Mouse (Mus musculus): ENCODE results near the gene Ppp6r1.

The Ppp6r1 gene

GRCm38 (mm10) chr7:4657521-4658127 lies 1.2 kb downstream of the Ppp6r1 start:
- no peak for DNase-seq (ENCODE audit: low spot score)

- no peak for DNase-seq (ENCODE audit: low spot score)
Measured at GRCm38 (mm10) chr7:4656818-4657217, 2.0 kb downstream of the Ppp6r1 start.

DNA sequence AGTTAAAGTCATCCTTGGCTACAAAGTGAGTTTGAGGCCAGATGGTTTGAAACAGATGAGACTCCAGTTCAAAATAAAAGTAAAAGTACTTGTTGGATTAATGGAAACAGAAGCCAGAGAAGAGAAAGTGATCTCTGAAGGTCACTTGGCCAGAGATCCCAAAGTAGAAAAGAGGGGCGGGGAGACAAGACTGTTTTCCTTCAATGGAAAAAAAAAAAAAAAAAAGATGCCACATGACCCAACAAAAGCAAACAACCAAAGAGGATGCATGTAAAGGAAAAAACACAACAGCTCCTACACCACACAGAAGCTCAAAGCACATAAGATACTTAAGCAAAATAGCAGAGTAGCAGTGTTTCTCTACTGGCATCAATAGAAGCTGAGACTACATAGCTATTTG lies 2.9 kb downstream of the Ppp6r1 start:
- no peak for DNase-seq (ENCODE audit: low spot score)

- no peak for DNase-seq (ENCODE audit: low spot score)
Measured at GRCm38 (mm10) chr7:4655393-4655792, 3.4 kb downstream of the Ppp6r1 start.

DNA sequence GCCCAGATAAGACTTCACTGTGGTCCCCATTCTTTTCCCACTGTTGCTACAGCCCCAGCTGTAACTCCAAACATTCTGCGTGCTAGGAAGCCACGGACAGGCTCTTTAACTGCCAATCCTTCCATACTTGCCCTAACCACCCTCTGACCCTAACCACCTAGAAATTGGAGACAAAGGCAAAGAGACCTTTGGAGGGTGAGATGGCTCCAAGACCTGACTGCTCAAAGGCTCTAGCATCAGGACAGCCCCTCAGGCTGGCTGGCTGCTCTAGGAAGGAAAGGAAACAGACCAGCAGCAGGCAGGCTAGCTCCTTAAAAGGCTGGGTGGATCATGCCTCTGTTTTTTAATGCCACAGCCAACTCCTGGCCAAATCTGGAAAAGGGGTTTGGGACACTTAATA lies 4.6 kb downstream of the Ppp6r1 start:
- DNase-seq (ENCODE audit: low spot score), result no peak

DNA sequence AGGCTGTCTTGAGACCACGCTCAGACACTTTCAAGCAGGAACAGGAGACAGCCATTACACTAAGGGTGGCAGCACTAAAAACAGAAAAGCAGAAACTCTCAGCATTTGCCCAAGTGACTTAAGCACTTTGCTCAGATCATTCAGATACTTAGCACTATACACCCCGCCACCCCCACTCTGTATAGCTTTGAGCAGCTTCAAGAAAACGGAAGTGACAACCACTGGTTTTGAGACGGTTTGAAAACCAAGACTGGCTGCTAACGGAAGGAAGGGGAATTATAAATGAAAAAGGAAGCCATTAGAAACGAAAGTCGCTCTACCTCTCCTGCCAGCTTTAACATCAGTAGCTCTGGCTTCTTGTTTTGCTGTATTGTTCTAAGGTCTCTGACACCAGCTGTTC lies 5.0 kb downstream of the Ppp6r1 start:
- peak; percentile 45 for DNase-seq (ENCODE audit: low spot score)

GRCm38 (mm10) chr7:4653351-4653750 lies 5.5 kb downstream of the Ppp6r1 start:
- DNase-seq (ENCODE audit: low spot score), result no peak

GRCm38 (mm10) chr7:4652726-4653125 lies 6.1 kb downstream of the Ppp6r1 start:
- no peak for DNase-seq (ENCODE audit: low spot score)

- DNase-seq (ENCODE audit: low spot score), result no peak
Measured at GRCm38 (mm10) chr7:4651581-4651980, 7.2 kb downstream of the Ppp6r1 start.

- DNase-seq (ENCODE audit: low spot score), result no peak
Measured at GRCm38 (mm10) chr7:4647992-4648391, 10.8 kb downstream of the Ppp6r1 start.

DNA sequence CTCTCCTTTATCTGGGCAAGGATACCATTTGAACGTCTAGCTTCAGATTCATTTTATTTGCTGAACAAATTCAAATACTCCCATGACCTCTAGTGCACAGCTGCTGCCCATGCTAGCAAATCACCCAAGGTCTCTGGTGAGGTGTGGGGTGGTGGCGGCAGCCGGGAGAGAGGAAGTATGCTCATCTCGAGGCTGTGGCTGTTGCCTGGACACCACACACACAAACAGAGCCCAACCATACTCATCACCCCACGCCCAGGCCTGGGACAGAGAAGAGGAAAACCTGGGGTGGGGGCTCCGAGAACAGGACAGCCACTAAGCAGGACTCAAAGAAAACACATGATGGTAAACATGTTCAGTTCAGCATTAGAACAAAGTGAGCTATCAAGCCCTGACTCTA lies 11.5 kb downstream of the Ppp6r1 start:
- DNase-seq (ENCODE audit: low spot score), result peak; percentile 37

GRCm38 (mm10) chr7:4646806-4647205 lies 12.0 kb downstream of the Ppp6r1 start:
- DNase-seq (ENCODE audit: low spot score), result no peak

- DNase-seq (ENCODE audit: low spot score), result no peak
Measured at GRCm38 (mm10) chr7:4643225-4643624, 15.6 kb downstream of the Ppp6r1 start.

DNA sequence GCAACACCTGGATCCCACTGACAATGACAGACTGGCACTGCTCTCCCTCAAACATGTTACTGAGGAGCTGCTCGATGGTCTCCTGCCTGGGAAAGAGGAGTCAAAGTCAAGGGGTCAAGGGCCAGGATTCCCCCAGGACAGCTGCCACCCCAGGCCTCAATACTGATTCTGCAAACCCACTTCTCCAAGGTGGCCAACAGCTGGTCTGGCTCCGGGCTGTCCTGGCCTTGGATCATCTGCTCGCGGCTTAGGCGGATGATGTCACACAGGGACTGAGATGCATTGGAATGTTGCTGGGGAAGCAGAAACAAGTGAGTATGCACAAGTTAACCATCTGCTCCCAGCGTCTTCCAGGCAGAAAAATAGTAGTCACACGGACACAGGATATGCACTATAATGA lies 16.9 kb downstream of the Ppp6r1 start:
- DNase-seq (ENCODE audit: low spot score), result no peak

DNA sequence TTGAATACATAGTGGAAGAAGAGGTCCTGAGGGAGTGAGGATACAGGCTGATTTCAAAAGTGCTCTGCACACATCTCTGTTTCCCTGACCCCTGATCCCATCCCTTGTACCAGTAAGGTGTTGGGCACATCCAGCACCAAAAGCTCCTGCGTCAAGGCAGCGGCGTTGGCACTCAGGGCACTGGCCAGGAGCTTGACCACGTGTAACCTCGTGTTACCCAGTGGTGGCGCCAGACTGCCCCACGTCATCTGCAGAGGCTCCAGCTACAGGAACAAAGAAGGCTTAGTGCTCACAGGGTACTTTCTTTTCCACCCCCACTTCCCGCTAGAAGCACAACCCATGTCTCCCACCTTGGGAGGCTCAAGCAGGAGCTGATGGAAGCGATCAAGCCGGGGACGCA lies 17.7 kb downstream of the Ppp6r1 start:
- no peak for DNase-seq (ENCODE audit: low spot score)

GRCm38 (mm10) chr7:4636179-4636578 lies 22.6 kb downstream of the Ppp6r1 start:
- no peak for DNase-seq (ENCODE audit: low spot score)

GRCm38 (mm10) chr7:4631031-4631430 lies 27.8 kb downstream of the Ppp6r1 start, which contains the start of gene Tmem86b:
Gene Tmem86b, minus strand, starts transcription at chr7:4631422.
- DNase-seq (ENCODE audit: low spot score), result peak; percentile 49

DNA sequence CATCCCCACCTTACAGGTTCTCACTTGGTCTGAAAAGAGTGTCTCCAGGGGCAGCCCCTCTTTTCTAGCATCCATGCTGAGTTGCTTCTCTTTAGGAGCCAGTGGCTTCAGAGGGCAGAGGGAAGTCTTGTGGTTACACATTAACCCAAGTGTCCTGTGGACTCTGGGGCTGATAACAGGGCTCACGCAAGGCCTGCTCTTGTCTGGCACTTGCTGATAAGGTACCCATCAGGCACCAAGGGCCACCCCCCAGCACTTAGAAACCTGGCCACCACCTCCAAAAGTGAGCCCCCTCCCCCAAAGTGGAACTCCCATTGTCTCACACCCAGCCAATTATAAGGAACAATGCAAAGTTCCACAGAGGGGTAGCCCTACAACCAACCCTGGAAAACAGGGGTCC lies 28.6 kb downstream of the Ppp6r1 start:
- DNase-seq (ENCODE audit: low spot score), result peak; percentile 59

DNA sequence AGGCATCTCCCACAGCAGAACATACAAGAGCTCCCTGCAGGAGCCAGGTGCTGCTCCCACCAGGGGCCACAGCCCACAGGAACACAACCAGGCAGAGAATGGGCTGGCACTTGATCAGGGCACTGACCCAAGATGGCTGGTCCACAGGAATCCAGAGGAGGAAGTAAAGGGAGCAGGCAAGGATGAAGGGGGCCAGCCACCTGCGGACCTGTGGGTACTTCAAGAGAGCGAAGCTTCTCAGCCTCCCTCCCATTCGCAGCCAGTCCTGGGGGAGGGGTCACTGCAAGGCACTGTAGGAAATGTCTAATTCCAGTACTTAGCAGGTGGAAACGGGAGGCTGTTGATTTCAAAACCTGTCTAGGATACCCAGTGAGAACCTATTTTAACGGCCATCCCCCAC lies 29.2 kb downstream of the Ppp6r1 start:
- DNase-seq (ENCODE audit: low spot score), result no peak

GRCm38 (mm10) chr7:4625928-4626327 lies 32.9 kb downstream of the Ppp6r1 start:
- DNase-seq (ENCODE audit: low spot score), result no peak

DNA sequence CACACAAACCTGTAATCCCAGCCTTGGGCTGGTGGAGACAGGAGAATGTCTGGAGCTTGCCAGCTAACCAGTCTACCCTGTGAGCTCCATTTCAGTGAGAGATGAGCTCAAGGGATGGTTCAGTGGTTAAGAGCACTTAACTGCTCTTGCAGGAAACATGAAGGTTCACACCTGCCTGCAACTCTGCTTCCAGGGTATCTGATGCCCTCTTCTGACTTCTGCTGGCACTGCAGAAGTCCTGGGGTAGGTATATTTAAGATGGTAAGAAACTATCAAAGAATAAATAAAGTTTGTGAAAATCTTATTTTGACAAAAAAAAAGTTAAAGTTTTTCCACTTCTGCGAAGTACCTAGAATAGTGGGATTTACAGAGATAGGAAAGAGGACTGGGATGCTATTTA lies 34.5 kb downstream of the Ppp6r1 start:
- no peak for DNase-seq (ENCODE audit: low spot score)

DNA sequence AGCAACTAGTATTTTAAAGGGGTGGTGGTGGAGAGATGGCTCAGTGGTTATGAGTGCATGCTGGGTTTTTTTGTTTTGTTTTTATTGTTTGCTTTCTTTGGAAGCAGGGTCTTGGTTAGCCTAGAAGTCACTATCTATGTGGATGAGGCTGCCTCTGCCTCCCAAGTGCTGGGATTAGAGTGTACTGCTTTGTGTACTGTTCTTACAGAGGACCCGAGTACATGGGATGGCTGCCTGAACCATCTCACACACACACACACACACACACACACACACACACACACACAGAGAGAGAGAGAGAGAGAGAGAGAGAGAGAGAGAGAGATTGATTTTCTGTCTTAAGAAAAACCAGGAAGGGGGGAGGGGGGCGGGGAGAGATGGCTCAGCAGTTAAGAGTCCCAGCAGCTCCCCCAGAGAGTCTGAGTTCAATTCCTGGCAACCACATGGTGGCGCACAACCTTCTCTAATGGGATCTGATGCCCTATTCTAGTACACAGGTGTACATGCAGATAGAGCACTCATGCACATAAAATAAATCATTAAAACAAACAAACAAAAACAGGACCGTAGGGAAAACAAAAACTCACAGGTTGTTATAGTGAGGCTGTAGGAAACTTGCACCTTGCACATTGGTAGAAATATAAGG lies 35.2 kb downstream of the Ppp6r1 start:
- DNase-seq (ENCODE audit: low spot score), result peak; percentile 55

DNA sequence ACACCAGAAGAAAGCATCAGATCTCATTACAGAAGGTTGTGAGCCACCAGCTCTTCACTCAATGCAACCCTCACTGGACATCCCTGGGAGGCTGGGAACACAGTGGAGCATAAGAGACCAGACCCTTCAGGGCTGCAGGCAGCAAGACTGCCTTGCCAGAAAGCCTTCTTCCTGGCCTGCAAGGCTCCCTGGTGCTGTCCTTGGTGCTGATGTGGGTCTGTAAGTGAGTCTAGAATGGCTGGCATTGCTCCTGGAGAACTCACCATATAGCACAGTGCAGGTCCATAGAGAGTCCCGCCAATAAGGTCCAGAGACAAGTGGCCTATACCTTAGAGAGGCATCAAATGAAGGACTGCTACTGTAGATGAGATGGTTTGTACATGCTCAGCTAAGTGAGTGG lies 38.8 kb downstream of the Ppp6r1 start:
- no peak for DNase-seq (ENCODE audit: low spot score)

DNA sequence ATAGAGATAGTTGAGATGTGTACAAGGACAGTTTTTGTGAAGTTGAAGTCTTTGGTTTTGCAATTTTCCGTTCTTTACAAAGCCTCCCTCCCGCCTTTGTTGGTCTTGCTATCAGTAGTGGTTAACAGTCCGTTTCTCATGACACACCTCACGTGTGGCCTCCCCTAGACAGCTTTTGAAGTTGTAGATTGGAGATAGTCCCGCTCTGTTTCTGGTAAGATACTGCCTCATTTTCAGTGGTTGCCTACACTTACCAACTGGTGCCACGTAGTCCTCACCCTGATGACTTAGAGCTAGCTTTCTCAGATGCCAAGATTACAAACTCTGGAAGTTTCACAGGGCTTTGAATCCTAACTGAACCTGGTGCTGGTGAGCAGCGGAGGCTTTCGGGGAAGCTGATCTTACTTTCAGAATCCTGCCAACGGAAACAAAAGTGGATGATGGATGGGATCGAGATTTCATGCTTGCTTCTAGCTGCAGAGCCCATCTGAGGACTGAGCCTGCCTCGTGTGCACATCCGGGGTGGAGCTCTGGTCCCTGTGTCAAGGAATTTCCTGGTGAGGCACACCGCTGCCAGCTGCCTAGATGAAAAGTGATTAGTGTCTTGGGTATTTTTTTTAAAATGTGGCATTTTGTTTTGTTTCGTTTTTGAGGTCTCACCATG lies 44.9 kb downstream of the Ppp6r1 start:
- DNase-seq (ENCODE audit: low spot score), result no peak

Data from spleen, adult 12 weeks (tissue).